Mouse (Mus musculus) megakaryocyte-erythroid progenitor cell, adult 5-6 weeks (primary cell): ENCODE measurements around the gene Tfdp1. TPM values are rescaled to one million over a fixed set of nuclear protein-coding genes. Genes with fewer than 3 reads are reported as not detected.

Experiments used
- ATAC-seq: replicated peaks from 2 replicates; pipeline ENCODE4 v1.8.0; 2016; ENCODE audit warnings: mild to moderate bottlenecking, inconsistent platforms; ENCODE audit not compliant: severe bottlenecking, poor library complexity, low FRiP score, low TSS enrichment
- total RNA-seq, 2 experiments: library from RNA; stranded (forward) in 1 of 2; stranded (reverse) in 1 of 2; fragments of 200-1000, 215-1000 nt in 1 of 2; fragments of >200 nt in 1 of 2; fragmentation: Nextera tagmentation in 1 of 2; gene quantifications; 2 replicates each; pipeline ENCODE4 v1.2.3; 2014 to 2017

Tfdp1 gene
- total RNA-seq, 2 experiments from 2014 or later = 212 to 273 TPM

DNA sequence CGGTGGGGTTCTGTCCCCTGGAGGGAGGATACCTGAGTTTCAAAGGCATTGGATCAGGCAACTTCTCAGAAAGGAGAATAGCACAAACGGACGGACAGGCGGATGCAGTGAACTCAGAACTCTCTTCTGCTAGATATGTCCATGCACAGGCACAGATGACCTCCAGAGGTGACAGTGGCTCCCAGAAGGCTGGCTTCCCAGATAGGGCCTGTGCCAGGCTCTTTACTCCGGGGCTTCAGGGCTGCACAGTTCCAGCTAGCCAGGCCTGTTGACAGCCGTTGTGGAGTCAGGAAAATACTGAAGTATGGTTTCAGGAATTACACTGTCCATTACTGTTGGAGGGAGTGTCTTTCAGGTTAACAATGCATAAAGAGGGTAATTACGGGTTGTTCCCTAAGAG is 11.5 kb downstream of the Tfdp1 start:
- no peak for ATAC-seq

DNA sequence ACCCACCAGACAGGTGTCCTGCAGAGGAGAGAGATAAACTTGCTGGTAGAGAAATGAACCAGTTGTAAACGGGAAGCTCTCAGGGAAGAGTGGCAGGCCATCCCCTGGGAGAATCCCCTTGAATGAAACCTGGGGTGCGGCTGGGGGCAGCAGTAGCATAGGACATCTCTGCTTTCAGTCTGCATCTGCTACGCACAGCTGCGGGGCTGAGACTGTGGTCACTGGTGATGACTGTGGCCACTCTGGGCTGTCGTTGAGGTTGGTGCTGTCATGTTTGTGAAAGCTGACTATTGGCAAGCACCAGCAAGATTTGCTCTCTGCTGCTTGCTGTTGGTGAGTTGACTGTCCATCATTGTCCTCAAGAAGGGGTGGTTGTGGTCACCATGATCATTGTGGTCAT is 13.0 kb downstream of the Tfdp1 start:
- ATAC-seq = no peak

DNA sequence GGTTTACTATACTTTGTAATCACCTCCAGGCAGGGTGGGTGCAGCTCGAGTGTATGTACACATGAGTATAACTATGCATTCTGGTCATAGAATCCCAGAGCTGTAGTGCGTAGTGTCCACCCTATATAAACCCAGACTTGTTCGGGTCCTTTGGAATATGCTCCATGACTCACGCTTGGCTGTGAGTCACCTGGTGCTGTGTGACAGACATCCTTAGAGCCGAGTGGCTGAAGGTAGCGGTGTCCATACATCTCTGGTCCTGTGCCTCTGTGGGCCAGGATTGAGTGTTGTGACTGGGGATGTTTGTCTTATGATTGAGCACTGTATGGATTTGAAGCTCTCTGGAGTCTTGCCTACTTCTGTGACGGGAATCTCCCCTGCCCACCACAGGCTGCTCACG is 14.1 kb downstream of the Tfdp1 start:
- peak; percentile 11; the same call in 1 of the 2 replicates for ATAC-seq

DNA sequence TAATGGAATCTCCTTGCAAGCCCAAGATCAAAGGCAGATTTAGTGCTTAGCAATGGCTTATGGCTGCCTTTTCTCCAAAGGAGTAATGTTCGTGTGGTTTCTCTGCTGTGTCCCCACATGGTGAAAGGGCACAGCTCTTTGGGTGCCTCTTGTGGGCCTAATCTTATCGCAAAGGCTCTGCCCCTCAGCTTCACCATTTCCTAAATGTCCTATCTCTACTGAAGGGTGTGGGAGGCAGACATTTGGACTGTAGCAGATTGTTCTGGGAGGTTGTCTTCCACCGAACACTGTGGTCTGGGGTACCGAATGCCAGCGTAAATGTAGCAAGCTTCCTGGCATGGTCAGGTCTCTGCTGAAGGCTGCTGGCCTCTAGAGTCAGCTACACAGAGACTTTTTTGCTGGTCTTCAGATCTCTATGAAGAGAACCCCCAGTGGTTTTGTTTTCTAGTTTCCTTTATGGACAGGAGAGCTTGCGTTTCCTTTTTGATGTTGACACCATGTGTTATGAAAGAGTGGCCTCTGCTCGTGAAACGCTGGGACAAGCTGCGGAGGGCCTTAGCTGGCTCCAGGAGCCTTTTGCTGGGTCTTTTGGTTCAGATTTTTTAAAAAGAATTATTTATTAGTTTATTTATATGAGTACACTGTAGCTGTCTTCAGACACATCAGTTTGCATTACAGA is 14.7 kb downstream of the Tfdp1 start:
- peak; percentile 90 for ATAC-seq

DNA sequence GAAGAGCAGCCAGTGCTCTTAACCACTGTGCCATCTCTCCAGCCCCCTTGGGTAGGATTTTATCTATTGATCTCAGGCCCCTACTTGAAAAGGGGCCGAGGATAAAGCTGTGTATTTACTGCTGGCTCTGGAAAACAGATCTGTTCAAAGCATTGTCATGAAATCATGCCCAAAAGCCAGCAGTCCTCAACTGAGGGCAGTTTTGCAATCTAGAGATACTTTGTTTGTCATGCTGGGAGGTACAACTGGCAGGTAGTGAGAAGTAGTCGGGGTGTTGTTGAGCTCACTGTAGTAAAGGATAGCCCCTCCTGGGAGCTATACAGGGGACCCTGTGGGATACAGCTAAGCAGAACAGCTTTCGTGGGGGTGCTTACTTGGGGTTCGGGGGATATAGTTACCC is 15.3 kb downstream of the Tfdp1 start:
- no peak for ATAC-seq

DNA sequence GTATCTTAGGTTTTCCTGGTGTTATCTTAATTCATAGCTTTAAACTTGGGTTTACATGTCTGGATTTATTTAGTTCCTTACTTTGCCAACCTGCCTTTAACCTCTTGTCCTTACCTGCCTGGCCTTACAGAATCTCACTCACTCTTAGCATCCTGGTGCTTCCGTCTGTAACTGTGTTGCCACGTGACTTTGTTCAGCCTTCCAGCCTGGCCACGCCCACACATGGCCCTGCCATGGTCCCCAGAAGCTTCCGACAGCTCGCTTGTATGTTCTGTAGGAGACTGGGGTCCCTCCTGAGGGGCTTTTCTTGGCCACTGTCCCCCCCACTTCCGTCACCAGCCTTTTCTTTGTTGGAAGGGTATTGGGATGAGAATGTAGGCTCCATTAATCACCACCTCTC is 17.7 kb downstream of the Tfdp1 start:
- ATAC-seq = no peak

DNA sequence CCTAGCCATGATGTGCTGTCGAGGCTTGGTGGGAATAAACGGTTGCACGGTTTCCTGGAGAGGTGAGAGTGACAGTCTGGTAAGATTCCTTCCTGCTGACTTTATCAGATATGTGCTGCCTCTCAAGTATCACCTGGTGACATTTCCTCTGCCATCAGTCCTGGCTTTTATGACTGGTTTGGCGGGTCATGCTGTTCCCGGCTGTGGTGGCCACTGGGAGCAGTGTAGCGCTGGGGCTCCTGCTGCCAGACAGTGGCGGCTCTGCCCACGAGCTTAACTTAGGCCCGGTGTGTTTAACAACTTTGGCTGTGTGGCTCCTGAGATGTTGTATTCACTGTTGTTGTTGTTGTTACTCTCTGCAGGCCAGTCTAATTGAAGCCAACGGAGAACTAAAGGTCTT is 18.1 kb downstream of the Tfdp1 start:
- ATAC-seq = no peak

DNA sequence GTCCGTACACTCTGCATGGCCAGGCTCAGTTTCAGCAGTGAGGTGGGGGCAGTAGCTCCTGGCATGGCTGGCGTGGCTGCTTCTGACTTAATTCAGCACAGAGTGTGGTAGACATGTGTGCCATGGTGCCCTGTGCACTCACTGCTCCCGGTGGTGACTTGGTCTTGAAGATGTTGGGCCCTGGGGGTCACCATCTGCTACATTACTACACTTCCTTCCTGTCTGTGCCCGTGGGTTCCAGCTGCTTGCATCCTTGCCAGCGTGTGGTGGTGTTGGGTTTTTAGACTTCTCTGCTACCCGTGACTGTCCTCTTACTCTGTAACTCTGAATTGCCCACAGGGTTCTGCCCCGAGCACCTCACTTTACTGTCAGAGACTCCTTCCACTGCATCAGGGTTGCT is 21.7 kb downstream of the Tfdp1 start:
- no peak for ATAC-seq

DNA sequence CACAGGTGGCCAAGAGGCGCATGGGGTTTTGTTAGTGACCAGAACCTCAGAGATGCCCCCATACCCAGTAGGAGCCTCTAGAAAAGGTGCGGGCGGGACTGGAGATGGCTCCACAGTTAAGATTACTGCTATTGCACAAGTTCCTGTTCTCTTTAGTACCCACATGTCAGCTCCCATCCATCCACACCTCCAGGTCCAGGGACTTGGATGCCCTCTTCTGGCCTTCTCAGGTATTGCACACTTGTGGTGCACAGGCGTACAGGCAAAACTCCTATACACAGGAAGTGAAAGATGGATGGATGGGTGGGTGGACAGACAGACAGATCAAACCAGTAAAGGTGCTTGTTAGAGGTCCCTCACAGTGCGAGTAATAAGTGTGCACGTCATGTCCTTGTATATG is 23.3 kb downstream of the Tfdp1 start:
- ATAC-seq = peak; percentile 52; the same call in 1 of the 2 replicates

DNA sequence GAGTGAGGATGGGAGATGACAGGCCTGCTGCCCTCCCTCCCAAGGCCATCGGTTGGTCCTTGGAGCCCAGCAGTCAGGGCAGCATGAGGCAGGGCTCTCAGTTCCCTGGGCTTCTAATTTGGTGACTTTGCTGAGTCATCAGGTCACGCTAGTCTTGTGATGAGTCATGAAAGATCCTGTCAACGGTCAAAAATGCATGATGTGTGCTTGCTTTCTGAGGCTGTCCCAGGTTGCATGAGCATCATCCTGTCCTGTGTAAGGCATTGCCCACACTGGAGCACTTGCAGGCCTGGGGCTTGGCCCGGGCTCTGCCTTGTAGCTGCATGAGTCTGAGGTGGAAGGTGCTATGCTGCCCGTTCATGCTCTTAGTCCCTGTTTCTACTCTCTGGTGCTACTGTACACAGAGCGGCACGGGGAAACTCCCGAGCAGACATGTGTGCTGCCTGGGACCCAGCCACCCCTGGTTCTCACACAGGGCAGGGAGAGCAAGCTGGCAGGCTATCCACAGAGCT is 34.7 kb downstream of the Tfdp1 start:
- ATAC-seq = no peak

DNA sequence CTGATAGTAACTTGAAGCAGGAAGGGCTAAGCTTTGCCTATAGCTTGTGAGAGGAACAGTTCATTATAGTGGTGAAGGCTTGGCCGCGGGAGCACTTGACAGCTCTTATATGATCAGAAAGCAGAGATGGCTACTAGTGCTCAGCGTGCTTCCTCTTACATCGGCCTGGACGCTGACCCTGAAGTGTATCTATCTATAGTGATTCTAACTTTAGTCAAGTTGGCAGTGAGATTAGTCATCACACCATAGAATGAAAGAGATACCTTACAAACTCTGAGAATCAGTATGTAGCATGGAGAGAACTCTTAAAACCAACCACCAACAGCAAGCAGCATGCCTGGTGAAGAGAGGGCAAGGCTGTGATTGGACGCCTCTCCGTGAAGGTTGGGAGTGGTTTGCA is 43.1 kb downstream of the Tfdp1 start:
- no peak for ATAC-seq

DNA sequence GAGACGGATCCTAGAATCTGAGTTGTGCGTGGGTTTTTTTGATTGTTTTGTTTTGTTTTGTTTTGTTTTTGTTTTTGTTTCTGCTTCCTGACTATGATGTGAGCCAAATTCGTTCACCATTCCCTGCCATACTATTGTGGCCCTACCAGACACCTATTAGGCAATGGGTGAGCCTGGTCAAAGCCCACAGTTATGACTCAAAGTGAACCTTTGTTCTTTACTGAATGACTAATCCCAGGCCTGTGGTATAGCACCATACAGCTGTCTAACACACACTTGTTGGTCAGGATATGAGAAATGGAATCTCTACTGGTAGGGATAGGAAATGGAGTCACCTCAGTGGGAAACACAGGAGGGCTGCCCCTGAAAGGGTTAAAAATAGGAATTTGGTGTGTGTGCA is 44.0 kb downstream of the Tfdp1 start:
- ATAC-seq = no peak

DNA sequence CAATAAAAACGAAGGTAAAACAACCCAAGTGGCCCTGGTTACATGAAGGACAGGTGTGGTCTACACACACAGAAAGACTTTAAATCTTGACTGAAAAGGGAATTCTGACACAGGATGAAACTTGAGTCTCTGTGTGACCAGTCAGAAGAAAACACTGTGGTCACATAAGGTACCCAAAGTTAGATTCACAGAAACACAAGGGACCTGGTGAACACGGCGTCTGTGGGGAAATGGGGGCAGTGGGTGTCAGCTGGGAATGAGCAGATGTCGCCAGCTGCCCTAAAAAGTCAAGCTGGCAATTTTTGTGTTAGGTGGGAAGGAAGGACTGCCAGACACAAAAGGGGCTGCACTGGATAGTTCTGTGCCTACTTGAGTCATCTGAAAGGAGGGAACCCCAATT is 44.4 kb downstream of the Tfdp1 start:
- no peak for ATAC-seq

DNA sequence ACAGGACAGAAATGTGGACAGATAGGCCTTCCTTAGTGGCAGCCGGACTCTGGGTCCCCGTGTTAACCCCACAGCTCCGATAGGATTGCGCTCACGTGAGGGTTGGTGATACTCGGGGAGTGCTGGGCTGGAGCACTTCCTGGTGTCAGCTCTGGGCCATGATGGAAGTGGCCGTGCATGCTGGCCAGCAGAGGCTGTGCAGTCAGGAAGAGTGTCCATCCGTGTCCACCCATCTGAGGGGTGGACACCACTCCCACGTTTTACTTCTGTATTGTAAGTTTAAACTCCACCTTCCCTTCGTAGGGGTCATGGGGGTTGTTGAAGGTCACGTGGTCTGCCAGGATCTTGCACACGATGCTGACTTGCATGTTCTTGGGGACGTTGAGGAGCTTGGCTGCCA is 47.8 kb downstream of the Tfdp1 start:
- no peak for ATAC-seq

DNA sequence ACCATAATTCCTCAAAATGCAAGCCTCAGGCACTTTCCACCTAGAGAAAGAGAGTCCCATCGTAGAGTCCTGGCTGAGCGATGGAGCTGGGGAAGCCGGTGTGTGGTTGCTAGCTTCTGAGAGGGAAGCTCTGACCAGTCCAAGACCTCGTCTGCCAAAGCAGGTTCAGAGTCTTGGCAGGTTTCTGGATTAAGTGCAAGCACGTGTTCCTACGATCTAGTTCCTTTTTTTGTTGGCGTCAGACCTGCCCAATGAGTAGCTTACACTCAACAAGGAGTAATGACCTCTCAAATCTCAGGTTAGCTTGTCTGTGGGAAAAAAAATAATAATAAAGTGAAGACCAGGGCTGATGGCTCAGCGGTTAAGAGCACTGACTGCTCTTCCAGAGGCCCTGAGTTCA is 49.2 kb downstream of the Tfdp1 start:
- ATAC-seq = no peak

DNA sequence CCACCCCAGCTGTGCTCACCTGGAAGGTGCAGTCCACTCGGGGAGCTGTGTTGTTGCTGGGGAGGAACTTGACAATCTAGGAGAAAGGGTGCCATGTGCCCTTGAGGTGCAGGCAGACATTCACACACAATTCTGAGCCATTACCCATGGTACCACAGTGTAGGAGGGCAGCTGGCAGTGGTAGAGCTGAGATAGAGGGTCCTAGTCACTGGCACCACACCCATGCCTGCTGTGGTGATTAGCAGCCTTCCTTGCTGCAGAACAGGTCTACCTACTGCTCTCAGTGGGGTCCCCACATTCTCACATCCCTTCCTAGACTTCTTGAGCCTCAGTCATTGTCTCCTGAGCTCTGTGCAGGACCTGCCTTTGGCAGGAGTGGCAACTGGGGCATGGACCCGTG is 50.2 kb downstream of the Tfdp1 start:
- peak; percentile 46 for ATAC-seq

DNA sequence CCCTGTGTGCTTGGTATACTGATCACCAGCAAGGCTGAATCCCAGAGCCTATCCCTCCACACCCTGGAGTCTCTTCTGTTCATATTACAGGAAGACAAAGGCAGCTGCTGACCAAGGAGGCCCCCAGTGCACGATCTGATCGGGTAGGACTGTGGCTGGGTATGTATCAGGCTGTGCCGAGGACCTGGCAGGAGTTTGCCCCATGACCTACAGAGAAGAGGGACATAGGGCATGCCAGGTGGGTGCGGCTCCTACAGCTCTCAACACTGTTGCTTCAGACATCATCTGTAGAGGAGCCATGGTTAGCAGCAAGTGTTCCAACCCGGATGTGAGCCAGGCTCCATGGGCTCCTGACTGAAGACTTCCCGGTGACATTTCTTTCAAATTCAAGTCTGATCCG is 55.3 kb downstream of the Tfdp1 start:
- no peak for ATAC-seq

DNA sequence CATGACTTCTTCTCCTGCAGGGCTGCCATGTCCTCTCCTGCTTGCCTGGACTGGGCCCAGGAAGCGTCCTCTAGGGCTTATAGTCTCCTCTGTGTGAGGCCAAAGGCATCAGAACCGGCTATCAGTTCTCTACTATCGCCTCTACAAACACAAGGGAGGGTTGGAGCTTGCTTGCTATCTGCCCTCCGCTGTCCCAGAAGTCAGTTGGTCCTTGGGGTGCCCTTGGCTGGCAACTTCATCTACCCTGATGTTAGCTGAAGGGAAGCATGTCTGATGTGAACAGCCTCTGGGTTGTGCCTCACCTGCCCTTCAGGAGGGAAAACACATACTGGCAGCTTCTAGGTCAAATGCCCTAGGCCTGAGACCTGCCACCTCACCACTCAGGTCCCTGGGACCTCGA is 58.2 kb downstream of the Tfdp1 start, which contains the start of gene Atp4b:
TSS of gene Atp4b (minus strand) at position 101 of the 400 bp plus-strand sequence.
- ATAC-seq = peak; percentile 40

DNA sequence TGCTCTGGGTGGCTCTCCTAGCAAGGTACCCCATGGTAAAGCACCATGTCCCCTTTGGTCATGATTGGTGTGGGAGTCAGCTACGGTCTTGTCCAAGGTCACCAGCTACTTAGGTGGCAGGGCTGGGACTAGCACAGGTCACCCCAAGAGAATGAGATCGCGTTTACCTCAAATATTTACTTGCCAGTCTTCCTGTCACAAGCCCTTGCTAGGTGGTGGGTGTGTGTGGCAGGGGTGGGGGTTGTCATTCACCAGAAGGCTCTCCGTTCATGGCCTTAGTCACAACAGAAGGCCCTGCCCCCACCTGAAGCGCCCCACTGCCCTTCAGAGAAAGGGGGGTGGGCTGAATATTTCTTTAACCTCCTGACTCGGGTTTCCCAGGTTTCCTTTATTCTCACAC is 65.0 kb downstream of the Tfdp1 start:
- ATAC-seq = no peak

DNA sequence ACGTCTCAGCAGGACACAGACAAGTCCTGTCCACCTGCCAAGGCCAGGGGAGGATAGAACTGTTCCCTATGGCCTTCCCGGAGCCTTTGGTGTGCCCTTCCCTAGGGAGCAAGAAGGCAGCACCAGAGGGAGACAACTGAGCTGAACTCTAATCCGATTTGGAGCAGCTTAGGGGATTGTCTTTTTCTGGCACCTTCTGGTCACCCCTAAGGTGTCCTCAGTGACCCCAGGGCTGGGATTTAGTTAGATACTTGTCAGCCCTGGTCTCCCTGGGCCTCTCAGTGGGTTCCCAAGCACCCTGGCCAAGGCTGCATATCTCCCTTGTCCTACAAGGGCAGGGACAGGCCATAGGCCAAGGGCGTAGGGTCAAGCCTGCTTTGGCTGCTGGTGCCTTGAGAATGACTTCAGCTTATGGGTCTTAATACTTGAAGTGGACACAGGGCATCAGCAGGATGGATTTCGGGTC is 66.1 kb downstream of the Tfdp1 start, which contains the start of gene Grk1:
TSS of gene Grk1 (plus strand) at position 416 of the 466 bp plus-strand sequence.
- ATAC-seq = no peak

DNA sequence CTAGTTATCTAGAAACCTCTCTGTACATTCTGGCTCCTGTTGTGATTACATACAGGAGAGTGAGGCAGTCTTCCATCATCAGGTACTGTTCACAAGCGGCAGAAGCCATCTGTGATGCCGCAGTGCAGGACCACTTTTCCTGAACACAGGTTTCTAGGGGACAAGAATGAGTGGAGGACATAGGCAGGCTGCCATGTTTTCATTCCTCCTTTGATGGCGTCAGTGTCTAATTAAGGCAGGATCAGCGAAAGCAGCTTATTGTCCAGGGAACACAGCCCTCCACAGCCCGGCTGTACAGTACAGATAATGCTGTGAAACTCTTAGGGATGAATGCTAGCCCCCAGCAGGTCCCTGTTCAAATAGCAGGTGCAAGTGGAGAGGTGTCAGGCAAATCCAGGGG is 67.5 kb downstream of the Tfdp1 start:
- no peak for ATAC-seq
